Mouse (Mus musculus) kidney, embryonic 16.5 days (tissue): ENCODE data around the gene Itpr1. TPM values are rescaled to one million over a fixed set of nuclear protein-coding genes. Genes with fewer than 3 reads are reported as not detected.
A peak's percentile ranks its signal among the peaks of the same experiment; 100 is the strongest.

ENCODE experiments used
- ATAC-seq: fragments of 200-750 bp; cut with Nextera tagmentation; 2 replicates; pipeline ENCODE4 v1.8.0; 2017; ENCODE audit warnings: moderate TSS enrichment; ENCODE audit not compliant: low FRiP score, low TSS enrichment
- H3K27ac ChIP-seq: fragments of 300-500 bp; sonication (generic); 2 replicates; pipeline ENCODE4 v1.5.1; 2014; ENCODE audit warnings: low read length
- H3K27me3 ChIP-seq: fragments of 300-500 bp; sonication (generic); 2 replicates; pipeline ENCODE4 v1.6.1; 2014; ENCODE audit warnings: low read length, control low read depth, mixed read lengths; ENCODE audit not compliant: insufficient read depth
- H3K36me3 ChIP-seq: fragments of 300-500 bp; sonication (generic); 2 replicates; pipeline ENCODE4 v1.6.1; 2014; ENCODE audit warnings: low read length, control low read depth, mixed read lengths; ENCODE audit not compliant: insufficient read depth
- H3K4me1 ChIP-seq: fragments of 300-500 bp; sonication (generic); 2 replicates; pipeline ENCODE4 v1.6.1; 2014; ENCODE audit warnings: low read length, control low read depth, mixed read lengths; ENCODE audit not compliant: insufficient read depth
- H3K4me2 ChIP-seq: fragments of 300-500 bp; sonication (generic); replicated peaks from 2 replicates; pipeline ENCODE4 v1.6.1; 2014; ENCODE audit warnings: low read depth, low read length
- H3K4me3 ChIP-seq: fragments of 300-500 bp; sonication (generic); 2 replicates; pipeline ENCODE4 v1.5.1; 2014; ENCODE audit warnings: mild to moderate bottlenecking, low read length
- H3K9ac ChIP-seq: fragments of 300-500 bp; sonication (generic); replicated peaks from 2 replicates; pipeline ENCODE4 v1.6.1; 2014; ENCODE audit warnings: low read length
- H3K9me3 ChIP-seq: fragments of 300-500 bp; sonication (generic); 2 replicates; pipeline ENCODE4 v1.6.1; 2016; ENCODE audit warnings: low read length, control low read depth
- WGBS: fragments of 180-500 bp; shearing (Covaris S2); extraction: QIAGEN DNeasy Blood & Tissue Kit; methylation state at CpG from one replicate; pipeline ENCODE4 v1.1.7; 2014; 5-methylcytosine and 5-hydroxymethylcytosine counted together
- polyA plus RNA-seq: library from polyadenylated mRNA; unstranded; fragments of >200 nt; fragmentation: Nextera tagmentation; extraction: Ambion mirVana; gene quantifications from 2 replicates; pipeline ENCODE4 v1.2.1, GENCODE M21; 2015

The Itpr1 gene
- polyA plus RNA-seq, 1 experiment from 2014 or later: 24.6 TPM

DNA sequence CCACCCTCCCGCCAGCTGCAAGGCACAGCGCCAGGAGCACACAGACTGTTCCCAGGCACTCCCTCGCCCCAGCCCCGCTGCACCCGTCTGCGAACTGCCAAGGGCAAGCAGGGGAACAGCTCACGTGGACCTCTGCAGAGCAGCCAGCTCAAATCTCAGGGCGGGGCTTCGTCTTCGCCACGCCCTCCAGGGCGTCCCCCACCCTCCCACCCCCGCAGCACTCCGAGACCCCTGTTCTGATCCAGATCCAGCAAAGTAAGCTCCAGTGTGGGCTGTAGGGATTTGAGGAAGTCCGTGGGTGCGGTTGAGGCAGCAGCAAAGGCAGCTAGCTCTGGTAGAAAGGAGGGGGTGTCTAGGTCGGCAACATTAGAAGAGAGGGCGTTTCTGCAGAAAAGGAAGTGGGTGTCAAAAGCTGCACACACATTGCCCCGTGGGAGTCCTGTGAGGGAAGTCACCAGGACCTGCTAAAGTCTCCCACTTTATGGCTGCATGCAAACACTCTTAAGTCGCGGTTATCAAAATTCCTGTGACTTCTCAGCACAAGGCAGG, 358.2 kb downstream of the Itpr1 start:
- under 1% methylated on average over 21 of the region's 21 CpGs for WGBS
- peak overlapping the region; percentile 91 for H3K27ac ChIP-seq
- no peaks in the 10 kb centered on the region for H3K27me3 ChIP-seq
- no peaks in the 10 kb centered on the region for H3K36me3 ChIP-seq
- H3K4me3 ChIP-seq: peak overlapping the region; percentile 43
- H3K4me1 ChIP-seq: peaks cover 29% of the 10 kb centered on the region
- peak overlapping the region; percentile 61 for H3K9ac ChIP-seq
- H3K9me3 ChIP-seq: no peaks in the 10 kb centered on the region
- H3K4me2 ChIP-seq: peak overlapping the region; percentile 65
- ATAC-seq: peak; percentile 95

DNA sequence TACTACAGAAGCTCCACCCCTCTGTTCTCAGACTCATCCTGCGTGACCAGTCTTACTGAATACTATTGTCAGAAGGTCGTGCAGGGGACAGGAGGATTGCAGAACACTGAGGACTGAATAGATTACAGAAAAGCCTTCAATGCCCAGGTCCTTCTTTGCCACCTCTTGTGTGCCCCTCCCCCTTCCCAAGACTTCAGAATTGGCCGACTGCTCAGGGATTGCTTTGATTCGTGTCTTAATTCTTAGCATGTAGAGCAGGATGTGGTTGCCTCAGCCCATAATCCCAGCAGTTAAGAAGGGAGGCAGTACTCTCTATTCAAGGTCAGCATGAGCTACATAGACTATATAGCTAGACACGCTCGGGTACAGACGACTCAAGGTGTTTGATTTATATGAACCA, 359.8 kb downstream of the Itpr1 start:
- Histone ChIP-seq H3K9ac (no peak overlapping the region), H3K27ac (peak overlapping the region; percentile 3; the same call in 1 of the 2 replicates), H3K4me2 (no peak overlapping the region), H3K36me3 (no peaks in the 10 kb centered on the region), H3K9me3 (no peaks in the 10 kb centered on the region), H3K4me3 (no peak overlapping the region), H3K4me1 (peaks cover 29% of the 10 kb centered on the region), H3K27me3 (no peaks in the 10 kb centered on the region)
- WGBS: 42% methylated on average over 7 of the region's 7 CpGs
- ATAC-seq: no peak

DNA sequence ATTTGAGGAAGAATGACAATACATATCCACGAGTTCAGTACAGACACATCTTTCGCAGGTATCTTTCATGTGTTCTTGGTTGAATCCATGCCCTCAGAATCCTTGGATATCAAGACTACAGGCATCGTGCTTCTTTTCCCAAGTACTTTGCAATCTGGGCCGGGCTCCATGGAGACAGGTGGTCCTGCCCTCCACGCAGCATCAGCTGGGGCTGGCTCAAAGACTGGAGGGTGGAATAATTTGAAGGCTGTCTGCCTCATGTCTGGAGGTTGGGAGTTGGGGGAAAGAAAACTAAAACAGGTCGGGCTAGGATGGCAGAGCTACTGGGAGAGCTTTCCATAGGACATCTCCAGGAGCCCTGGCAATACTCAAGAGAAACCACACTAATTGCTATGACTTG, 364.2 kb downstream of the Itpr1 start:
- 94% methylated on average over 6 of the region's 6 CpGs for WGBS
- no peaks in the 10 kb centered on the region for H3K36me3 ChIP-seq

DNA sequence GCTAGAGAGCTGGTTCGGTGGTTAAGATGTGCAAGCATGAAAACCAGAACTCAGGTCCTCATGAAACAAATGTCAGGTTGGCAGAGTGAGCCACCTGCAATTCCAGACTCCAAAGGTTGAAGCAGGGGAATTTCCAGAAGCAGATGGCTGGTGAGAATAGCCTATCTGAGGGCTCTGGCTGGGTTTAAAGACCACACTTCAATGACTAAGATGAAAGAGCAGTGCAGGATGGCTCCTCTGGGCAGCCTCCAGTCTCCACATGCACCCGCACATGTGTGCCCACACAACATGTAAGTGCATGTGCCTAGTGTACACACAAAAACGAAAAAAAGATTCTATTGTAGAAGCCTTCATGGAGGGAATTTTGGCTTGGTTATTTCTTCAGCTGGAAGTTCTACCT, 375.5 kb downstream of the Itpr1 start:
- H3K27me3 ChIP-seq: no peaks in the 10 kb centered on the region
- H3K4me2 ChIP-seq: no peak overlapping the region
- 80% methylated on average over 3 of the region's 3 CpGs for WGBS
- H3K27ac ChIP-seq: no peak overlapping the region
- no peaks in the 10 kb centered on the region for H3K36me3 ChIP-seq
- H3K4me1 ChIP-seq: no peaks in the 10 kb centered on the region
- no peak overlapping the region for H3K9ac ChIP-seq
- no peak for ATAC-seq
- H3K4me3 ChIP-seq: no peak overlapping the region
- no peaks in the 10 kb centered on the region for H3K9me3 ChIP-seq

More for the DNA sequence above, 364.2 kb downstream of the Itpr1 start:
- Histone ChIP-seq H3K9me3 (no peaks in the 10 kb centered on the region), H3K4me1 (peaks cover 5% of the 10 kb centered on the region), H3K27ac (no peak overlapping the region), H3K27me3 (no peaks in the 10 kb centered on the region), H3K4me2 (no peak overlapping the region), H3K9ac (no peak overlapping the region), H3K4me3 (no peak overlapping the region)
- no peak for ATAC-seq

DNA sequence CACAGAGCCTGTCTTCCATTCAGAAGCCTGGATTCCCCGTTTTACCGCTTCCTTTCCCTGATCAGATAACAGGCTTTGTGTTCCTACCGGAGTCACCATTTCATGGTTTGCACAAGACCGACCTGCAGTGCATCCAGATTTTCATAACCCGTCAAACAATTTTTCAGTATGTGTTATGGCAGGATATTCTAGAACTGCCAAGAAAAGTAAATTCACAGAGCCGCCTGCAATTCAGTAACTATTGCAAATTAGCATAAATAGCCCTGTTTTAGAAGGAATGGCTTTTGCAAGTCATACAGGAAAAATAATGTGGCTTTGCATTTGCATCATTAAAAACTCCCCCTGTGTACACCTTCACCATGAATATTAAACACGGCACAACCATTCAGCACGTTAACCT, 379.3 kb downstream of the Itpr1 start:
- Histone ChIP-seq H3K4me2 (no peak overlapping the region), H3K9me3 (no peaks in the 10 kb centered on the region), H3K36me3 (no peaks in the 10 kb centered on the region), H3K27ac (no peak overlapping the region), H3K27me3 (no peaks in the 10 kb centered on the region), H3K4me3 (no peak overlapping the region), H3K4me1 (no peaks in the 10 kb centered on the region), H3K9ac (no peak overlapping the region)
- ATAC-seq: no peak
- 63% methylated on average over 8 of the region's 8 CpGs for WGBS

DNA sequence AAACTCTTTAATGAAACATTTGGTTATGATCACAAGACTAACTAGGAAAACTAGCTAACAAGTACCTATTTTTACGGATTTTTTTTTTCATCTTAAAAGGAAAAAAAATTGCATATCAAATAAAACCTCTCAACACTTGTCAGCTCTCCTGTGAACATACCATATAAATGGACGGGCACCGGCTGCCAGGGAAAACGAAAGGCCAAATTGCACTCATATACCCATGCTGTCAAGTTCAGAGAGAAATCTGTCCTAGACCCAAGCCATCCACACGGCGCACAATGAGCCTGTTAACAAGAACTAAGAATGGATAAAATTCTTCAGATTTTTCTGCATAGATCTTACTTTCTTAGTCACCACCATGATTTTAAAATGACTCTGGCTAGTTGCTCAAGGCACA, 379.7 kb downstream of the Itpr1 start:
- Histone ChIP-seq H3K4me2 (no peak overlapping the region), H3K36me3 (no peaks in the 10 kb centered on the region), H3K9ac (no peak overlapping the region), H3K4me1 (no peaks in the 10 kb centered on the region), H3K27ac (no peak overlapping the region), H3K27me3 (no peaks in the 10 kb centered on the region), H3K4me3 (no peak overlapping the region), H3K9me3 (no peaks in the 10 kb centered on the region)
- WGBS: 80% methylated on average over 6 of the region's 6 CpGs
- ATAC-seq: no peak

DNA sequence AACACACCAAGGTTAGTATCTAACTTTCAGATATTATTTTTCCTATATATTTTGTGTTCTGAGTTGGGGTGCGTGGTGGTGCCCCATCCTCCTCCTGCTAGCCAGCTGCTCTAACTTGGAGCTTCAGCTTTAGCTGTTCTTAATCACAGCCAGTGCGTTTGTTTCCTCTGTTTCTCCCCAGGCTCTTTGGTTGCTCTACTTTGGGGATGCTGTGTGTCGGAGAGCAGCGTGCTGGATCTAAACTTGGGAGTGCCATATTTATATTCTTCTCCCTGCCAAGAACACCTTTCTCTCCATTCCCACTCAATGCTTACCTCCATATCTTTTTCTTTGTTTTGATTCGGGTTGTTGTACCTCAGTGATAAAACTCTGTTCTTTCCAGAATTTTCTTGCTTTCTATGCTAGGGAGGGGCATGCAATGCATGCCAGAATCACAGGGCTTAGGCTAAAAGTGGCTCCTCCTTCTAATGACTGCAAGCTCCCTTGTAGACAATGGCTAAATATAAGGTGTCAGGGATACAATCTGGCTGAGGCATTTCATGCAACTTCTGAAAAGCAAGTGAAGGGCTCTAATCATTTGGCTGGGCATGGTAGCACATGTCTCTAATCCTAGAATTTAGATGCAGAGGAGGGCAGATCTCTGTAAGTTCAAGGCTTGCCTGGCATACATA, 381.4 kb downstream of the Itpr1 start:
- no peak overlapping the region for H3K4me2 ChIP-seq
- H3K9ac ChIP-seq: no peak overlapping the region
- H3K36me3 ChIP-seq: no peaks in the 10 kb centered on the region
- no peak overlapping the region for H3K27ac ChIP-seq
- H3K9me3 ChIP-seq: no peaks in the 10 kb centered on the region
- WGBS: 81% methylated on average over 5 of the region's 5 CpGs
- no peak overlapping the region for H3K4me3 ChIP-seq
- H3K4me1 ChIP-seq: no peaks in the 10 kb centered on the region
- ATAC-seq: no peak
- no peaks in the 10 kb centered on the region for H3K27me3 ChIP-seq

DNA sequence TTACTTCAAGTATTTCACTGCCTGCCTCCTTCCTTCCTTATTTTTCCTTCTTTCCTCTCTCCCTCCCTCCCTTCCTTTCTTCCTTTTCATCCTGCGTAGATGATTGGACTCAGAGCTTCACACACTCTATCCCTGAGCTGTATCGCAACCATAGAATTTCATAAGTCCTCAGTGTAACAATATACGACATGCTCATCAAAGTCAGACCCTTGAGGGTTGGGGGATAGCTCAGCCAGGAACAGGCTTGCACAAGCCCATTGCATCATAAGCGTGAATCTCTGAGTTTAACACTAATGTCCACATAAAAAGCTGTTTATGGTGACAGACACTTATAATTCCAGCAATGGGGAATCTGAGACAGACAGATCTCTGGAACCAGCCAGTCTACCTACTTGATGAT, 385.8 kb downstream of the Itpr1 start:
- WGBS: 86% methylated on average over 4 of the region's 4 CpGs
- no peak for ATAC-seq
- no peak overlapping the region for H3K4me3 ChIP-seq
- no peaks in the 10 kb centered on the region for H3K36me3 ChIP-seq
- no peak overlapping the region for H3K9ac ChIP-seq
- H3K27ac ChIP-seq: no peak overlapping the region
- no peak overlapping the region for H3K4me2 ChIP-seq
- H3K4me1 ChIP-seq: no peaks in the 10 kb centered on the region
- H3K9me3 ChIP-seq: no peaks in the 10 kb centered on the region
- no peaks in the 10 kb centered on the region for H3K27me3 ChIP-seq

DNA sequence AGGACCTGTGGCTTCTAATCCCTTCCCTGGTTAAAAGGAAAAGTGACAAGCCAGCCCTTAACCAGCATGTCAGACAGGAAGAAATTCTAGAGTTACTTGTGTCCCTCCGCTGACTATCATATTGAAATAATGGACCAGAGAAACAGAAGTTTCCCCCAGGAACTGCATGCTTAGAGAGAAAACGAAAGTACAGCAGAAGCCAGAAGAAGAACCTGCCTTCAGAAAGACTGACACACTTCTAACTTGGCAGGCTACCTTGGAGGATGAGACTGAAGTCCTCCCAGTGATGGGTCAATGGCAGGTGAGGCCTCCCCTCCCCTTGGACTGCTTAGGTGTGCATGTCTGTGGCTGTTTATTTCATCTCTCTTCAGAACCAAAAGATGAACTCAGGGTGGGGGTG, 386.4 kb downstream of the Itpr1 start:
- Histone ChIP-seq H3K4me2 (no peak overlapping the region), H3K4me1 (no peaks in the 10 kb centered on the region), H3K27me3 (no peaks in the 10 kb centered on the region), H3K9ac (no peak overlapping the region), H3K36me3 (no peaks in the 10 kb centered on the region), H3K9me3 (no peaks in the 10 kb centered on the region), H3K4me3 (no peak overlapping the region), H3K27ac (no peak overlapping the region)
- no peak for ATAC-seq
- 74% methylated on average over 2 of the region's 2 CpGs for WGBS
